16 mouse cellular contexts compared by ENCODE assay signal in the genomic region with DNA sequence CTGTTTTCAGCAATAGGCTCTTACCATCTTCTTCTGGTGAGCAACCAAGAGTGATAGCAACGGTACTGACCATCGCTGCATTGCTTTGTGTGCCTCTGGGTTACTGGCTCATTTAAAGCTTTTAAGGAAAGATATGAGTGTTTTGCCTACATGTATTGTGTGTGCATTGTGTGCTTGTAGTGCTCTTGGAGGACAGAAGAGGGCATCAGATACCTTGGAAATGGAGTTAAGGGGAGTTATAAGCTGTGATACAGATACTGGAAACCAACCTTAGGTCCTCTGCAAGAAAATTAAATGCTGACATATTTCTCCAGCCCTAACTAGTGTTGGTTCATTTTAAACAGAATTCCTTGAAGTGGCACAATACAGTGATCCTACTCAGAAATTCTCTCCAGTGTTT. TPM values are rescaled to one million over a fixed set of nuclear protein-coding genes. Genes with fewer than 3 reads are reported as not detected.
DNase-seq lines count a peak whose midpoint lies in the region; ATAC-seq lines count a peak whose summit lies in the region.
"Had no signal": no experiment of that assay in that cellular context is flagged by ENCODE, and none has a peak within 500 bp of the region (broad histone marks: within the 10 kb centered on the region; RNA-seq: fewer than 3 reads in every experiment).

No protein-coding gene starts in this region.

- no peak overlapping the region for H3K4me3 ChIP-seq in heart, embryonic 11.5 days (ENCODE audit: low read depth, low read length)

- no peak overlapping the region for H3K9ac ChIP-seq in heart, embryonic 11.5 days (ENCODE audit: low read depth, low read length)

- no peak for ATAC-seq in heart, embryonic 11.5 days (replicated peaks; ENCODE audit: insufficient number of reproducible peaks, low FRiP score, low TSS enrichment)

- no peak overlapping the region for H3K27ac ChIP-seq in heart, embryonic 11.5 days (ENCODE audit: low read depth, low read length)

- no peak overlapping the region for H3K4me2 ChIP-seq in heart, embryonic 11.5 days

- no peaks in the 10 kb centered on the region for H3K27me3 ChIP-seq in heart, embryonic 11.5 days (ENCODE audit: control insufficient read depth, insufficient read depth, low read length)

- H3K36me3 ChIP-seq in heart, embryonic 11.5 days (ENCODE audit: control insufficient read depth, insufficient read depth, low read length), result no peaks in the 10 kb centered on the region; the same call in 1 of the 2 replicates
- H3K36me3 ChIP-seq: G1E had no signal

- no peaks in the 10 kb centered on the region for H3K4me1 ChIP-seq in heart, embryonic 11.5 days (ENCODE audit: control insufficient read depth, insufficient read depth, low read length)

- no peaks in the 10 kb centered on the region for H3K9me3 ChIP-seq in heart, embryonic 11.5 days (replicated peaks; ENCODE audit: control insufficient read depth, low read length)
- H3K9me3 ChIP-seq: G1E had no signal

- WGBS in heart, embryonic 11.5 days (ENCODE audit: insufficient replicate concordance), result 76% methylated on average over 2 of the region's 2 CpGs

- DNase-seq in heart, adult 11 months, result peak; percentile 4
- DNase-seq in lung, postnatal 36 days, result peak; percentile 12
- no peak for DNase-seq in lung, postnatal 25 days (ENCODE audit: low spot score)
- DNase-seq in NIH3T3 (ENCODE audit: low read depth), result peak; percentile 50
- DNase-seq in retina, postnatal 1 day, result peak; percentile 30
- no peak for DNase-seq in kidney, adult 8-10 months
- no peak for DNase-seq in adrenal gland, postnatal 4 days (ENCODE audit: low spot score in 2 of 2)
- DNase-seq: adrenal gland, postnatal 25 days; cerebellum, adult 9-10 months; heart, postnatal 10 days; kidney, adult 11 months; lung, adult 2 months had no signal

RNA-seq across cellular contexts. Expression of gene Cpxm1, which starts 8.6 kb away (rescaled TPM):
- 27.0 and 31.2 TPM in 2 replicates for polyA plus RNA-seq in heart, embryonic 11.5 days (2014; fragmentation: Nextera tagmentation; extraction: Ambion mirVana)
- 10 to 100 TPM; 18.1 to 22.0 TPM for total RNA-seq in adrenal gland, postnatal 4 days (2021)
- total RNA-seq: G1E had no signal
- polyA plus RNA-seq: G1E had no signal

RNA-seq across cellular contexts. Expression of gene Gm28372, which starts 16.2 kb away (rescaled TPM):
- not detected in 2 replicates for polyA plus RNA-seq in heart, embryonic 11.5 days (2014; fragmentation: Nextera tagmentation; extraction: Ambion mirVana)
- not detected for total RNA-seq in adrenal gland, postnatal 4 days (2021)
- total RNA-seq: adrenal gland, postnatal 25 days; G1E; gastrocnemius, adult 8-10 months; heart, postnatal 10 days; left cerebral cortex, adult 18-20 months had no signal
- polyA plus RNA-seq: G1E; lung, adult 2 months had no signal

RNA-seq across cellular contexts. Expression of gene 1700020A23Rik, which starts 16.3 kb away (rescaled TPM):
- polyA plus RNA-seq in heart, embryonic 11.5 days (2014; fragmentation: Nextera tagmentation; extraction: Ambion mirVana), result not detected in 2 replicates
- total RNA-seq in adrenal gland, postnatal 4 days (2021), result not detected
- total RNA-seq: adrenal gland, postnatal 25 days; G1E; gastrocnemius, adult 8-10 months; heart, postnatal 10 days; left cerebral cortex, adult 18-20 months had no signal
- polyA plus RNA-seq: G1E; lung, adult 2 months had no signal

RNA-seq across cellular contexts. Expression of gene Tmem239, which starts 17.5 kb away (rescaled TPM):
- not detected in 2 replicates for polyA plus RNA-seq in heart, embryonic 11.5 days (2014; fragmentation: Nextera tagmentation; extraction: Ambion mirVana)
- not detected for total RNA-seq in adrenal gland, postnatal 4 days (2021)
- total RNA-seq: adrenal gland, postnatal 25 days; G1E; gastrocnemius, adult 8-10 months; heart, postnatal 10 days; left cerebral cortex, adult 18-20 months had no signal
- polyA plus RNA-seq: G1E; lung, adult 2 months had no signal

RNA-seq across cellular contexts. Expression of gene Vps16, which starts 35.3 kb away (rescaled TPM):
- 45.1 and 52.0 TPM in 2 replicates for polyA plus RNA-seq in heart, embryonic 11.5 days (2014; fragmentation: Nextera tagmentation; extraction: Ambion mirVana)
- total RNA-seq in adrenal gland, postnatal 4 days (2021), result 10 to 100 TPM; 93.9 to 96.3 TPM

Comparison
In these comparisons a context has a peak if more than half of its experiments do, and no peak if none do; other contexts are left out.
1. DNase-seq: peak in heart, adult 11 months (single experiment), lung, postnatal 36 days (single experiment), NIH3T3 (single experiment) and retina, postnatal 1 day (single experiment); none in lung, postnatal 25 days (single experiment), kidney, adult 8-10 months (0 of 2) and adrenal gland, postnatal 4 days (0 of 2).